Mouse (Mus musculus) frontal cortex, postnatal 25 days (tissue): ENCODE data around the gene Kcns3.
"Not testable (repeated sequence)": the region's sequence is repeated elsewhere in the genome, so short reads cannot be mapped to it uniquely, and the experiment has no call there.

Experiments used
- DNase-seq, 2 experiments: peaks; one replicate each; pipeline ENCODE4 v3.0.0; 2022; ENCODE audit warnings: low spot score in 2 of 2

Kcns3 gene

DNA sequence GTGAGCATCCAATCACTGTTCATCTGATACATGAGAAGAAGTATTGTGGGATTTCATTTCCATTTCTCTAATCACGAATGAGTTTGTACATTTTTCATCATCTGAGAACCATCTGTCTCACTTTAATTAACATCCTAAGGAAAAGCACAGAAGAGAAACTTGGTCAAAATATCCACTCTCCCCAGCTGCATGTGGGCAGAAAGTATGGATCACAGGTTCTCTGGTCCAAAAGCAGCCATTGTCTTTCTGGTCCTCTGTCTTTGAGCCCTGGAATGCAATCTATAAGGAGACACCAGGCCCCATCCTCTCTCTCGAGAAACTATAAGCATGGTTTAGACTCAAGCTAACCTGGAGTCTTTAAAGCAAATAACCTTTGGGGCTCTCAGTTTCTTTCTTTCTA is 79.8 kb downstream of the Kcns3 start:
- no peak for DNase-seq

DNA sequence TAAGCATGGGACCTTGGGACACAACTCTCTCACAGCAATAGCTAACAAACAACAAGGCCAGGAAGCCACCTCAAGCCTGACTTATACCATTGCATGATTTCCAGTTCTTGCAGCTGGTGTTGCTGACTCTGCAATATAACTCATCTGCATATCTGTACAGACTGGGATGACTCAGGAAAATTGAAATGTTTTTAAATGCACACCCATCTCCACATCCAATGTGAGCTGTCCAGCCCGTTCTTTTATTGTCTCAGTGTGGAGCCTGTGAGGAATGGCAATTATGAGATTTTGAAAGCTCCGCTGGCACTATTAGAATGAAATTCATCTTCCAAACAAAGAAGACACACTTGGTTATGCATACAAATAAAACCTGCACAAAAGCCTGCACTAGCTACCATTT is 84.0 kb downstream of the Kcns3 start:
- no peak for DNase-seq

DNA sequence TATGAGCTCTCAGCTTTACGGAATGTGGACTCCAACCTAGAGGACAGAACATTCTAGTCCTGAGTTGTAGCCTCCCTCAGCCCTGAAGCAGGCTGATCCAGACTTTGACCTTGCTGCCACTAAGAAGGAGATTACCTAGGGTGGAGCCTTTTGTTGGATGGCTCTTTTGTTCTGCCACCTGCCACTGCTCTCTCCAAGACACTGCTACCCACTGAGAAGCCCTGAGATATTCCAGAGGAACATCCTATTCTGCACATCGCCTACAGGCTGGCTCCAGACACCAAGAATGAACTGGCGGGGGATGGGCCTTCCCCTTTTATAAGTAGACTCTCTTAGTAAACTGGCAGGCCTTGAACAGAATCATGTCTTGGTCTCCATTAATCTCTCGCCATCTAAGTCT is 98.2 kb downstream of the Kcns3 start:
- not testable (repeated sequence) for DNase-seq

DNA sequence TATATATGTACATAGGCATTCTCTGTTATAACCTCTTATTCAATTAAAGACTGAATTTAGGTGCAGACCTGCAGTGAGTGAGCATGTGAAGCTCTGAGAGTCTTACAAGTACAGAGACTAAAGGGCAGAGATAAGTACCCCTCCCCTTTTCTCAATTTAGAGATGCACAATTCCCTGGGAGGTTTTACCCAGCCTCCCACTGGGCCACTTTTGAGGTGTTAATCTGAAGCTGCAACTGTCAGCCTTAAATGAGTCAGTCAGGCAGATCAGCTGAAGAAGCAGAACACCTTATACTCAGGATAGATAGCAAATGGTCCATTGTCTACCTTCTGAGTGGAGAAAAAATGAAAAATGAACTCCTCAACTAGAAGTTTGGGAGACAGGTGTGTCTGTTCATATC is 109.0 kb downstream of the Kcns3 start:
- no peak for DNase-seq
